Mouse (Mus musculus) lung, postnatal 36 days (tissue): ENCODE data around the gene Mettl14.
"Not testable (repeated sequence)": the region's sequence is repeated elsewhere in the genome, so short reads cannot be mapped to it uniquely, and the experiment has no call there.

Experiments
- DNase-seq: peaks from one replicate; pipeline ENCODE4 v3.0.0; 2022; ENCODE audit warnings: mixed read lengths

Gene Mettl14

DNA sequence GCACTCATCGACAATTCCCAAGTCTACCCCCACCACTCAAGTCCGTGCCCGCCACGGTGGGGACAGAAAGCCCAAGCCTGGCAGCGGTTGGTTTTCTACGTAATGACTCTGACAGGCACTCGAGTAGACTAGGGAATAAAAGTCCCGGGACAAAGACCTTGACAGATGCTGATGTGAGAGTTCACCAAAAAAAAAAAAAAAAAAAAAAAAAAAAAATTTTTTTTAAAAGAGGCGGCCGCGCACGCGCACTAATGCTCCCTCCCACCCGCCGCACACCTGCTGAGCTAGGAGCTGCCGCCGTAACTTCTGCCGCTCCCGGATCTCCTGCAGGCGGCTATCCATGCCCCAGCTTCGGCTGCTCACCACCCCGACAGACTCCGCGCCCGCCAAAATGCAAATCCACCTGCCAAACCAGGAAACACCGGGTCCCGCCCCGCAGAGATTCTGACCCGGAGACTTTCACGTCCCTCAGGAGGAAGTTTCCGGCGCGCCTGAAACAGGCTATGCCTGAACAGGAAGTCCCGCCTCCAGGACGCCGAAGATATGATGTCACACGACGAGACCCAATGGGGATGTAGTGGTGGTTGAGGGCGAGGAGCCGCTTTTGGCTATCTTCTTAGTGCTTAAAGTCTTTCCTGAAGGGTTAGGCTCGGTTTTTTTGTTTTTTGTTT lies at the start of gene Mettl14:
Gene Mettl14 (minus strand): TSS at position 623 of the 671 bp plus-strand sequence.
- peak; percentile 99 for DNase-seq

DNA sequence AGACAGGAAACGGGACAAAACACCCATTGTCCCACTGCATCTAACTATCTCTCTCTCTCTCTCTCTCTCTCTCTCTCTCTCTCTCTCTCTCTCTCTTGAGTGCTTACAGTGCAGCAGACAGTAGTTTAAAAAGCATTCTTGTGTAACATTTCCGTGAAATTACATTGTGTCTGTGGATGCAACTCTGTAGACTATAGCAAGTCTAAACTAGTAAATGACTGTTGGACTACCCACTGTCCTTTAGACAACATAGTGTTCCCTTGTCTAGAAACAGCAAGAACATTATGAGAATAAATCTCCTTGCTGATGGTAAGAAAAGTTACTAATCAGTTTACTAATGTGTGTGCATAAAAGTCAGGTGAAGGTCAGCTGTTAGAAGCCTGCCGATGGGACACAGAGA lies 47.5 kb upstream of the Mettl14 start:
- no peak for DNase-seq

DNA sequence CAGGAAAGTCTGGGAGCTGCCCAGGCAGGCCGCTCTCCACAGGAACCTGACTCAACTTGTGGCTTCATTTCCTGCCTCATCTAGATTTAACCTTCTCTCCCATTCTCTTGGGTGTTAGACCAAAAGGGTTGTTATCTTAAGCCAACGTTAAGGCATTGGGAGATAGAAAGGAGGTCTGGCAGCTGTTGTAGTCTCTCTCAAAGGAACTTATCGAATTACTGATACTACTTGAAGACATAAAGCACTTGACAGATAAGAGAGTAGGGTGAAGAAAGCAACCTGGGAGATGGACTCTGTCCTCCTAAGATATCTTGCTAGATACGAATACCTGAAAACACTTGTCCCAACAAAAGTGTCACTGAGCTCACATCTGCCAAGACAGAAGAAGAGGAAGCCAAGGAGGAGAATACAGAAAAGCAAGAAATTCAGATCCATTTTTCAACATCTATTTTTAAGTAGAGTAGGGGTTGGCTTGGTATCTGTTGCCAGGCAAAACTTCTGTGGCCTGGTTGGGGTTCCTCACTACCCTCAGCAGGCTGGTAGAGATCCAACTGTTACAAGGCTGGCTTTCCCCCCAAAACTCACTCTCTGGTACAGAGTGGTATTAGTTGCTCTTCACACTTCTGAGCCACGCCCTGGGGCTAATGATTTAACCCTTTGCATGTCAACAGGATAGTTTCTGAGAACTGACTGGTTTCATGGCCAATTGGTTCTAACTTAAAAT lies 46.2 kb upstream of the Mettl14 start:
- no peak for DNase-seq

DNA sequence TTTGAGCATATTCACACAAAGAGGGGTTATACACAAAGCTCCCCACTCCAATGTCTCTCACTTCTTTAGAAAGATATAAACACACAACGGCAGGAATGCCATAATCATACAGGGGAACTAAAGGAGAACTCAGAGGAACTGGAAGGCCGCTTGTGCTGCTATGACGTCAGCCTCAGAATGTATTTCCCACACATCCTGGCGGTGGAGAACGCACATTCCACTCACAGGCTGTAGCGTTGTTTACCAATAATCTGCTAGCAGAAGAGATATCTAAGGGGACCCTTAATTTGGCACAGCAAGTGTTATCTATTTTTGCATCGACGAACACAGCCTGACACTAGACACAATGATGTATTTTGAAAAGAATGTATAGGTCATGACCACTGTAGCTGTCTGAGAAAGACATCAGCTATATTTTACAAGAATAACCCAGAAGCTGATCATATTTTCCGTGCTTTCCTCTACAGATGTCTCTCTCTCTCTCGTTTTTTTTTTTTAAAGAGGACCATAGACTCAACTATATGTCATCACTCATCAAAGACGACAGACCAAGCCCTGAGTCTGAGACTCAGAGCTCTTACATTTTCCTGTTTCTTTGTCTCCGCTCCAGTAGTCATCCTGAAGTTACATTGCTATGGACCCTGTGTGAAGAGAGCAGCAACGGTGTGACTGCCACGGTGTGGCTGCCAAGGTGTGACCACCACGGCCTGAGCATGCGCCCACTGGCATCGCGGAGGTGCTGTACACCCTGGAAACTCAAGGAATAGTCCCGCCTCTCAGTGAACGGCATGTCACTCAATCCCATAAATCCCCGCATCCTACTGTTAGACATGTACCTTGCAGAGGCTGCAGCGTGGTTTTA lies 43.9 kb upstream of the Mettl14 start:
- no peak for DNase-seq

DNA sequence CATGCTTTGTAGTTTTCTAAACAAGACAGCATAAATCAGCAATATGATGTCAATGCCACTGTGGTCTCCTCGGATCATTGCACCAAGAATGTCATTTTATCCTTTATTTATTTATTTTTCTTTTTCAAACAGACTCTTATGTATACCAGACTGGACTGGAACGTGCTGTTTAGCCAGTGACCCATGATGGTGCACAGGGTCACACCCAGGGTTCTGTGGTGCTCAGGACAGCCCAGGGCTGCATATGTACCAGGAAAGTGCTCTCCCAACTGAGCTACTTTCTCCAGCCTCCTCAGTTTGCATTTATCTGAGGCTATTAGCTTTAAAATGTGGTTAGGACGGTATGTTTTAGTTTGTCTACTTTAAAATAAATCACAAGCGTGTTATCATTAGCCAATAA lies 42.1 kb upstream of the Mettl14 start:
- DNase-seq, result no peak

DNA sequence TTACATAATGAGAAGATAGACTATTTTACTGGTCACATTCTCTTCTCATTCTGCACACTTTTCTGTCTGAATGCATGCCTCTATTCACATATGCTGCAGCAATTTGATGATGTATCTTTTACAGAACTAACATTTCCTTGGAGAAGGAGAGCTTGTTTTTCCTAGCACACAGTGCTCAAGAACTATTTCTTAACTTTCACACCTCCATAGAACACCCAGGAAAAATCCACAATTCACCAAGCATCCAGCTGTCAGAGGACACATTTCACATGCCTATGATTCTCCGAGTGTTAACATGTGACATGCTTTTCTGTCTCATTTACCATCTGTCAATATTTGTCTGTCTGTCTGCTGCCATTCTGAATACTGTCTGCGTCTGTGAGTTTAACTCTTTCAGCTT lies 39.7 kb upstream of the Mettl14 start:
- no peak for DNase-seq

DNA sequence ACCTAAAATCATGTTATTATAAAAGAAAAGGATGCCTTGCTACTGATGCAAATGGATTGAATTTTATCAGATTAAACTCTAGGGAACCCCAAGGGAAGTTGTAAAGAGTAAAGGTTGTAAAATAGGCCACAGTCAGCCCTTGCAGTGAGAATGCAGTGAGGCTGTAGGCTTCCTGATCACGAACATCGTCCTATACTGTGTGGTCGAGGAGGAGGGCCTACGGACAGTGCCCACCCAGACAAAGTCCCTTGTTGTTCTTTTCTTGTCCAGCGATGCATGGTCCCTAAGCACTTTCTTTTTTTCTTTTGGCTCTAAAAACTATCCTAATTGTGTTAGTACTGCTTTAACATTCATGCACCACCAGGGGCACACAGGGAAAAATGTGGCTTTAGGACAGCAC lies 27.3 kb upstream of the Mettl14 start:
- no peak for DNase-seq

DNA sequence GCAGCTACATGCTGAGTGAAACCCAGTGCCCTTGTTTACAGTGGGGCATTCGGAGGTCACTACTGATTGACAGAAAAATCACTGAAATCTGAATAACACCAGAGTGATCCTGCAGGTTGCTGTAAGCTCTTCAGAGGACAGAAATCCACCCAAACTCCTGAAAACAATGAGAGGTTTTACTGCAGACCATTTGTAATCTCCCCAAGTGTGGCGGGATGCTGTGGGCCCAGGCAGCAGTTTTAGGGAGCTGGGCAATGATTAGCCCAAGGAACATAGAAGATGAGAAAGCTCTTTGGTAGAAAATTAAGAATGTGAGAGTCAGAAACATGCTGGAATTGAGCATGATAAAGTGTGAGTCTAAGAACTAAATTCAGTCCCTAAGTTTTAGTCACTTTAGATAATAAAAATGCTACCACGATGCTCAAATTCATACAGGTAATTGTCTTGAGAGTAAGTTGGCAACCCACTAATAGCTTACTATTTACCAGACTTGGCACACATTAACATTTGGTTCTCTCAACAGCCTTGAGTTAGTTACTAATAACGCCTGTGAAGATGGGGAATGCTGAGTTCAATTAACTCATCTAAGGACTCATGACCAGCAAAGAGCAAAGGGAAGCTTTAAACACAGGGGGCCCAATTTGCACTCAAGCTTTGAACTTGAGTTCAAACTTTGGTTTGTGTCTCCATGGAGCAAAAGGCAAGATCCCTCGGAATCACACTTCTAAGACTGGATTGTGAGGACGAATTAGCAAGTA lies 26.1 kb upstream of the Mettl14 start:
- no peak for DNase-seq

DNA sequence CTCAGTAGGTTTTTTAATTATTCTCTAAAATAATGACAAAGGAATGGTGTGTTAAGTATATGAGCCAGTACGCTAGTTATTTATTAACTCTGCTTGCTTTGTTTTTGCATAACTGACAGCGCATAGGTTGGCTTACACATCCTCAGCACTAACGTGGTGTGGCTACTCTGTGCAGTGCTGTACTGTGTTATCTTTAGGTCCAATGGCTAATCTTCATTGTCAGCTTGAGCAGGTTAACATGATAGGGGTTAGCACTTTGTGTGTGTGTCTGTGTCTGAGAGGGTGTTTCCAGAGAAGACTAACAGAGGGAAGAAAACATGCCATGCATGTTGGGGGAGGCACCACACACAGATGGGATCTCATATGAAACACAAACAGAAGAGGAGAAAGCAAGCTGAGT lies 19.0 kb upstream of the Mettl14 start:
- no peak for DNase-seq

DNA sequence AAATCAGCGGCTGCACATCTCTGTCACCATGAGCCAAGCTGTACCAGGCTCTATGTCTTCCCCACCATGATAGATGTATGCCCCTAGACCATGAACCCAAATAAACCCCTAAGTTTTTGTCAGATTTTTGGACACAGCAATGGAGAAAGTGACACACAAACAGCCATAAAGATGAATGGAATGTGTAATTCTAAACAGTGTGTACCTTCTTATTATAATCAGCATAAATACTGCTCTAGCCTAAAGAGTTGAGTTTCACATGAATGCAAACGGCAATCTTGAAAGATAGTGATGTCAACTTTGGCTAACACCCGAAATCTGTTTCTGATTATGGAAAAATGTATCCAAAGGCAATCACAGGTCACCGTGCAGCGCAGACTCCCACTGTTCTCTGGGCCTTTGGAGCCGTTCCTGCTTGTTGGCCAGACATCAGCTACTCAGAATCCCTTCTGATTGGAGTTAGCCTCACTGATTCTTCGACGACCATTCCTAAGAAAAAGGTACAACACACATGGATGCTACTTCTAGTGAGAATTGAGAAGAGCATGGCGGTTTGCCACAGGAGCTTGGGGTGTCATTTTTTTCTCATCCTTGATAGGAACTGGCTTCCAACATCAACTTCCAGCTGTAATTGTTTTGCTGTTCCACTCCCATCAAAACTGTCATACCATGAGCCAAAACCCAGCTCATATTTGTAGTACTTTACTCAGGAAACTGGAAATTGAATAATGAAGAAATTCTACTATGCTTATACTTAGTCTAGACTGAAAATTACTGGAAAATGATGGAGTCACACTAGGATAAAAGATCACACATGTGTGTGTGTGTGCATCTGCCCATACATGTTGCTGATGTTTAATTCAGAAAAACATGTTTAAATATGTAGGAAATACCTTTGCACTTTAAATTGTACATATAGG lies 11.9 kb upstream of the Mettl14 start:
- no peak for DNase-seq

DNA sequence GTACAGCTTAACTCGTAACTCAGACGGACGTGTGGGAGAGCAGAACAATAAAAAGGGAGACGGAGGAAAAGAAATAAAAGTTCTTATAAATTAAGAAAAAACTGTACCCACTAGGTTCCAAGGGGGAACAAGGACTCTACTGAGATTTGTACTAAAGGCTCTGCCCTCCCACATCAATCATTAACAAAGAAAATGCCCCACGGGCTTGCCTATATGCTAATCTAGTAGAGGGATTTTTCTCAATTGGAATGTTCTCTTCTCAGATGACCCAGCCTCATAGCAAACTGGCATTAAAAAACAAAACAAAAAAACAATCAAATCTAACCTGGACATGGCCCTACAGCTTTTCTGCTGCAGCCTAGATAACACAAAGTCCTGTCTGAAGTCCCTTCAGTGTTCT lies 9.7 kb upstream of the Mettl14 start:
- DNase-seq, result no peak

DNA sequence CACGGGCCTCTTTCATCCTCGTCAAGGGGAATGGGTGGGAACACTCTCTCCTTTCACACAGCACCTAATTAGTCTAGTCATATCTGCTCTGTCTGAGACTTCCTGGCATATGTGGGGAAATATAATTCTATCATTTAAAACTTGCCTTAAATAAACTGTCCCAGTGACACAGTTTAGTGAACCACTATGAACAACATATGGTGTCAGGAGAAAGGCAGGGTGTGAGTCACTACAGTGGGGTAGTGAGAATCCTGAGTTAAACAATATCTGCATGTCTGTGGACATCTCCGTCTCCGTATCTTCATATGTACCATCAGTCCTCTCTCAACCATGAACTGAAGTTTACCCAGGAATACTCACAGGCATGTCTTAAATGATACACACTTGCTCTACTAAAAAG lies 5.3 kb upstream of the Mettl14 start:
- no peak for DNase-seq

DNA sequence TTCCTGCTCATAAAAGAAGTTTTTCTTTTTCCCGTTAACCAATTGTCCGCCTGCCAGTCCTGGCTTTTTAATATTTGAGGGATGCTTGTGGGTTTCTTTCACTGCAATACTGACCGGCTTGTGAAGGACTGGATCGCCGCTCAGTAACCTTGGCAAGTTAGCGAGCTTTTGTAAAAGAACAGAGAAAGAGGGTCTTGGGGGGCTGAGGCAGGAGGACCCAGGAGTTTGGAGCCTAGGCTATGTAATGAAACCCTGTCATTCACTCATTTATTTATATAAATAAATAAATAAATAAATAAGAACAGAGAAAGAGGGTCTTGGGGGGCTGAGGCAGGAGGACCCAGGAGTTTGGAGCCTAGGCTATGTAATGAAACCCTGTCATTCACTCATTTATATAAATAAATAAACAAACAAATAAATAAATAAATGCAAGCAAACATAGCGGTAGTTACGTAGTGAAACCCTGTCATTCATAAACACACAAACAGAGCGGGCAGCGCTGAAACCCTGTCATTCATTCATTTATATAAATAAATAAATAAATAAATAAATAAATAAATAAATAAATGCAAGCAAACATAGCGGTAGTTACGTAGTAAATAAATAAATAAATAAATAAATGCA lies 361 bp upstream of the Mettl14 start:
- DNase-seq, result not testable (repeated sequence)

DNA sequence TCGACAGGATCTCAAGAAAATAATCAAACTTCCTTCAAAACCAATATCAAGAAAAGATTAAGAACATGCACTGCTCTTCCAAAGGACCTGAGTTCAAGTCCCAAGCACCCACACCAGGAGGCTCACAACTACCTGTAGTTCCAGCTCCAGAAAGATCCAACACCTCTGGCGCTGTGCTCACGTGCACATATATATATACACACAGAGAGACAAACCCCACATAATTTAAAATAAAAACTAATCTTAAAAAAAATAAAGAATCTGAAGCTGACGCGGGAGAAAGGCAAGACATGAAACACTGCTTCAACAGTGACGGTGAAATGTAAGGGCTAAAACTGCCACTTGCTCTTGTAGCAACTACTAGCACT lies 806 bp downstream of the Mettl14 start:
- no peak for DNase-seq

DNA sequence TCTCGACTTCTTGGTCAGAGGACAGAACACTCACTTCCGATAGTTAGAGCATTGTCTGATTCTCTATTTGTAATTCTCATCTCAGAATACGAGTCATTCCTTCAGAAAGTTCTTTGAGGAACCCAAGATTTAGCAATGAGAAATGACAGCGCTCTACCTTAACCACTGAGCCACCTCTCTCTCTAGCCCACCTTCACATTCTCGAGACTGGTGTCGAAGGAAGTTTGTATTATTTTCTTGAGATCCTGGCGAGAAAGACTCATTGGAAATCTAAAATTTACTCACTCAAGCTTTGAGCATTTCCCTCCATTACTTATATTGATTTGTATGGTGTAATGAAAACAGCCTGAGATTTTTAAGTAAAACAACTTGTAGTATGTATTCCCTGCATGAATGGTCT lies 1.5 kb downstream of the Mettl14 start:
- no peak for DNase-seq

DNA sequence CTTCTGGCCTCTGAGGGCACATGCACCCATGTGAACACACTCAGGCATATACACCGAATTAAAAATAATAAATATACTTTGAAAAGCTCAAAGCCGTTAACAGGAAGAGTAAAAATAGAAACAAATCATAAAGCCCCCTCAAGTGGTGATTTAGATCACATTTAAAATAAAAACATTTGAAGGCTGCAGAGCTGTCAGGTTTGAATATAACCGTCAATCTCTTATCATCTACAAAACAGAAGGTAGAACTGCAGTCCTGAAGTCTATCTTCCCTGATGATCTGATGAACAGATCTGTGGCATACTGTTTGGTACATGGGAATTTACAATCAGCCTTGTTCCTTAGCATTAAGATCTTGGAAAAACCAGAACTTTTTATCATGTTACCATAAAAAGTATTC lies 9.3 kb downstream of the Mettl14 start:
- DNase-seq, result no peak

DNA sequence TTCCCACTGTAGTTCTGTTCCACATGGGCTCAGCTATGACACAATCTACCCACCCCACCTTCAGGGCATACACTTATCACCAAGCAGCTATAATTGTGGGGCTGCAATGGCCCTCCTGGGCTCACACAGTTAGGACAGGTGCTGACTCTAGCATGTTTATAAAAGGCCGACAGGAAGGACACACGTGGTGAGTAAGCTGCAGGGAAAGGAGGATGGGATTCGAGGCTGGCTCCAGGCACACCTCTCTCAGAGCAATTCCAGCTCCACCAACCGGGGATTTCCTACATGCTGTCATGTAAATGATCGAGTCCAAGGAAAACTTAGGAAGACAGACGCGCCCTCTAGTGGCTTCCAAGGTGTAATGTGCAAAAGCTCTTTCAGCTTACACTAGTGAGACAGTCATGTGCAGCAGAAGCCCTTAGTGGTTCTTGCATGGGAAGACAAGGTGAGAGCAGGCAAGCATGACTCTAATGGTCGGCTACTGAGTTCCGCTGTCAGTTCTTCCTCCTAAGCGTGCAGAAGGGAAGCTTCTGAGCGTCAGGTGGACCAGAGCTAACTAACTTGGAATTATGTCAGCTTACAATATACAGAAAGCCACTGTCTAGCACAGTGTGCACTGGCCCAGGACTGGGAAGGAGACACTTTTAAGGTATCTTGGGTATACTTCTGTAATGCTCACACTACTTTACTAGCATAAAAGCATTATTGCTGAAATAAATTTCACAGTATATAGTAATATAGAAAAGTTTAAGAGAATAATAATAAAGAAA lies 14.0 kb downstream of the Mettl14 start:
- DNase-seq, result peak; percentile 75

DNA sequence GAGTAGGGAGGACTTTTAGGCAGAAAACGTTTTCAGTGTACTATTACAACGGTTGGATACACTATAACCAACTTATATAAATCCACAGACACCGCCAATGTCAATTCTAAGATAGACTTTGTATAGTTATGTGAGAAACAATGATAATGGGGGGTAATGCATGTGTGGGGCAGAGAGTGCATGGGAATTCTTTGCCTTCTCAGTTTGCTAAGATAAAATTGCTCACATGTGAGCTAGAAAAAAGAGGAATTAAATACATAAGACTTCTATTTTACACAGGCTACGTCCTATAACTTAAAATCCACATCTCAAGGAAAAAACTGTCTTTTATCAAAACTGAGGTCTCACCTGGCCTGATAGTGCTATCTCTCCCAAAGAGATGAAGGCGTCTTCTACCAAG lies 15.0 kb downstream of the Mettl14 start:
- no peak for DNase-seq

DNA sequence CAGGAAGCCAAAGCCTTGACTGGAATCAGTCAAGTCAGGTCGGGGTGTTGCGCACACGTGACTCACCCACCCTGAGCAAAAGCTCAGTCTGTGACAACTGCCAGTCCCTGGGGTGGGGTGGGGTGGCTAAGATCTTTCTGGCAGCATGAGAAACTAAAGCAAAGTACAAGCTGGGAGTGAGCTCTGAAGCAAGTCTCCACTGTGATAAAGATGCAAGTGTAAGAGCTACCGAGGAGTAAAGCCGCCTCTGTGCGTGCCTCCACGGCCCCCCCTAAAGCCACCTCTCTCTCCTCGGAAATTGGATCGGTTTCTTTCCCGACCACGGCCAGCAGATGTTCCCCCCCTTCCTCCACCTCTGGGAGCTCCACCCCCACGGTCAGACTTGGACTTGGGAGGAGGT lies 16.7 kb downstream of the Mettl14 start:
- DNase-seq, result no peak

DNA sequence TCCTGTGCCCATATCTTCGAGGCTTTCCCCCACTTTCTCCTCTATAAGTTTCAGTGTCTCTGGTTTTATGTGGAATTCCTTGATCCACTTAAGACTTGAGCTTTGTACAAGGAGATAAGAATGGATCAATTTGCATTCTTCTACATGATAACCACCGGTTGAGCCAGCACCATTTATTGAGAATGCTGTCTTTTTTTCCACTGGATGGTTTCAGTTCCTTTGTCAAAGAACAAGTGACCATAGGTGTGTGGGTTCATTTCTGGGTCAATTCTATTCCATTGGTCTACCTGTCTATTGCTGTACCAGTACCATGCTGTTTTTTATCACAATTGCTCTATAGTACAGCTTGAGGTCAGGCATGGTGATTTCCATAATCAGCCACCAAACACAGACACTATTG lies 19.1 kb downstream of the Mettl14 start:
- DNase-seq, result not testable (repeated sequence)
